Comparison of ENCODE assay signal across 14 mouse cellular contexts in the genomic region with DNA sequence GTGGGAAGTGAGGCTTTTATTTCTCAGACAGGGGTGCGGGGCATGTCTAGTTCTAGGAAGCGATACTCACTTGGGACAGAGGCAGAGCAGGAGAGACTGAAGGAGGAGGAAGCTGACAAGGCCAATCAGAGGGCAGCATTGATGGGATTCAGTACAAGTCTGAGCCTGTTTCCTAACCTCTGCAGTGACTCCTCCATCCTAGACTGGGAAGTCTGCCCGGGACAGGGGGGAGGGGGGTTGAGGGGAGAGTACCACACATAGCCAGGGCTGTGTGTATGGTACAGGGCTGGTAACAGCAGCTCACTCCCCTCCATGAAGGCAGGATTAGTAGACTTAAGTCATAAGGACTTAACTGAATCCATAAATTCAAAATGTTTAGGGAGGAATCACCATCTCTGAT. TPM values are rescaled to one million over a fixed set of nuclear protein-coding genes. Genes with fewer than 3 reads are reported as not detected.
DNase-seq lines count a peak whose midpoint lies in the region; ATAC-seq and TF ChIP-seq lines count a peak whose summit lies in the region.
"Had no signal": no experiment of that assay in that cellular context is flagged by ENCODE, and none has a peak within 500 bp of the region (broad histone marks: within the 10 kb centered on the region; RNA-seq: fewer than 3 reads in every experiment).

No protein-coding gene starts in this region.

- H3K27me3 ChIP-seq in heart, postnatal 0 days (ENCODE audit: control insufficient read depth, insufficient read depth, low read length) = no peaks in the 10 kb centered on the region
- no peaks in the 10 kb centered on the region for H3K27me3 ChIP-seq in liver, postnatal 0 days (ENCODE audit: insufficient read depth, low read length)
- H3K27me3 ChIP-seq in liver, embryonic 12.5 days (replicated peaks) = peaks cover 22% of the 10 kb centered on the region; the same call in 1 of the 2 replicates
- no peaks in the 10 kb centered on the region for H3K27me3 ChIP-seq in embryonic facial prominence, embryonic 12.5 days
- no peaks in the 10 kb centered on the region for H3K27me3 ChIP-seq in stomach, embryonic 14.5 days (ENCODE audit: control insufficient read depth, insufficient read depth, low read length)
- no peaks in the 10 kb centered on the region for H3K27me3 ChIP-seq in neural tube, embryonic 15.5 days (replicated peaks)

- no peak for TF ChIP-seq CTCF in heart, postnatal 0 days (IDR thresholded peaks at IDR 0.05; ENCODE audit: low read depth)
- TF ChIP-seq CTCF in liver, postnatal 0 days (IDR thresholded peaks at IDR 0.05; ENCODE audit: low read depth) = no peak

- TF ChIP-seq EP300 in heart, postnatal 0 days (IDR thresholded peaks at IDR 0.05; ENCODE audit: low read depth) = no peak
- no peak for TF ChIP-seq EP300 in liver, postnatal 0 days (IDR thresholded peaks at IDR 0.05; ENCODE audit: low read depth)

- no peaks in the 10 kb centered on the region for H3K9me3 ChIP-seq in heart, postnatal 0 days (replicated peaks; ENCODE audit: control insufficient read depth, low read length)
- H3K9me3 ChIP-seq in liver, postnatal 0 days (ENCODE audit: low read length) = no peaks in the 10 kb centered on the region
- no peaks in the 10 kb centered on the region for H3K9me3 ChIP-seq in liver, embryonic 12.5 days (replicated peaks)
- H3K9me3 ChIP-seq in embryonic facial prominence, embryonic 12.5 days = no peaks in the 10 kb centered on the region
- no peaks in the 10 kb centered on the region for H3K9me3 ChIP-seq in stomach, embryonic 14.5 days (ENCODE audit: control insufficient read depth, low read depth, low read length)
- no peaks in the 10 kb centered on the region for H3K9me3 ChIP-seq in neural tube, embryonic 15.5 days (replicated peaks)

- WGBS in heart, postnatal 0 days = 50% methylated on average over 3 of the region's 3 CpGs
- 74% methylated on average over 3 of the region's 3 CpGs for WGBS in liver, postnatal 0 days (ENCODE audit: insufficient replicate concordance)
- WGBS in liver, embryonic 12.5 days (ENCODE audit: insufficient replicate concordance) = 51% methylated on average over 3 of the region's 3 CpGs
- WGBS in embryonic facial prominence, embryonic 12.5 days = 43% methylated on average over 3 of the region's 3 CpGs
- WGBS in stomach, embryonic 14.5 days = 57% methylated on average over 3 of the region's 3 CpGs
- 77% methylated on average over 3 of the region's 3 CpGs for WGBS in neural tube, embryonic 15.5 days

- H3K9ac ChIP-seq in heart, postnatal 0 days (replicated peaks; ENCODE audit: low read depth, low read length) = no peak overlapping the region
- H3K9ac ChIP-seq in liver, postnatal 0 days (replicated peaks) = no peak overlapping the region
- H3K9ac ChIP-seq in liver, embryonic 12.5 days = no peak overlapping the region
- H3K9ac ChIP-seq in embryonic facial prominence, embryonic 12.5 days = no peak overlapping the region
- no peak overlapping the region for H3K9ac ChIP-seq in stomach, embryonic 14.5 days (replicated peaks; ENCODE audit: low read depth, low read length)
- no peak overlapping the region for H3K9ac ChIP-seq in neural tube, embryonic 15.5 days (replicated peaks)

- peak; percentile 58 for DNase-seq in heart, postnatal 0 days (ENCODE audit: low spot score)
- no peak for DNase-seq in heart, adult 11 months
- DNase-seq in liver, postnatal 0 days = peak; percentile 44
- DNase-seq in yolk sac, embryonic 10.5 days (ENCODE audit: low spot score) = no peak
- DNase-seq: adrenal gland, adult 8-10 months; cerebellum, postnatal 36 days; layer of hippocampus, postnatal 36 days; midbrain, embryonic 14.5 days had no signal

- H3K27ac ChIP-seq in heart, postnatal 0 days (ENCODE audit: low read depth) = no peak overlapping the region
- H3K27ac ChIP-seq in liver, postnatal 0 days (ENCODE audit: low read depth) = no peak overlapping the region
- H3K27ac ChIP-seq in liver, embryonic 12.5 days = no peak overlapping the region
- no peak overlapping the region for H3K27ac ChIP-seq in embryonic facial prominence, embryonic 12.5 days
- H3K27ac ChIP-seq in stomach, embryonic 14.5 days (ENCODE audit: low read length) = no peak overlapping the region
- no peak overlapping the region for H3K27ac ChIP-seq in neural tube, embryonic 15.5 days (replicated peaks)

- no peaks in the 10 kb centered on the region for H3K36me3 ChIP-seq in heart, postnatal 0 days (replicated peaks; ENCODE audit: control insufficient read depth, insufficient read depth, low read length)
- no peaks in the 10 kb centered on the region for H3K36me3 ChIP-seq in liver, postnatal 0 days (replicated peaks; ENCODE audit: insufficient read depth, low read length)
- no peaks in the 10 kb centered on the region for H3K36me3 ChIP-seq in liver, embryonic 12.5 days
- H3K36me3 ChIP-seq in embryonic facial prominence, embryonic 12.5 days = no peaks in the 10 kb centered on the region
- H3K36me3 ChIP-seq in stomach, embryonic 14.5 days (ENCODE audit: control insufficient read depth, insufficient read depth, low read length) = no peaks in the 10 kb centered on the region
- no peaks in the 10 kb centered on the region for H3K36me3 ChIP-seq in neural tube, embryonic 15.5 days

- no peak overlapping the region for H3K4me2 ChIP-seq in heart, postnatal 0 days (ENCODE audit: low read depth, low read length)
- H3K4me2 ChIP-seq in liver, postnatal 0 days (ENCODE audit: low read depth, low read length) = no peak overlapping the region
- no peak overlapping the region for H3K4me2 ChIP-seq in liver, embryonic 12.5 days
- no peak overlapping the region for H3K4me2 ChIP-seq in embryonic facial prominence, embryonic 12.5 days (replicated peaks)
- no peak overlapping the region for H3K4me2 ChIP-seq in stomach, embryonic 14.5 days (replicated peaks; ENCODE audit: low read depth, low read length)
- no peak overlapping the region for H3K4me2 ChIP-seq in neural tube, embryonic 15.5 days

- peaks cover 9% of the 10 kb centered on the region; the same call in 1 of the 2 replicates for H3K4me1 ChIP-seq in heart, postnatal 0 days (ENCODE audit: control insufficient read depth, insufficient read depth)
- H3K4me1 ChIP-seq in liver, postnatal 0 days (ENCODE audit: insufficient read depth) = no peaks in the 10 kb centered on the region
- H3K4me1 ChIP-seq in liver, embryonic 12.5 days = no peaks in the 10 kb centered on the region
- peaks cover 7% of the 10 kb centered on the region; the same call in 1 of the 2 replicates for H3K4me1 ChIP-seq in embryonic facial prominence, embryonic 12.5 days
- no peaks in the 10 kb centered on the region for H3K4me1 ChIP-seq in stomach, embryonic 14.5 days (ENCODE audit: control insufficient read depth, insufficient read depth, low read length)
- no peaks in the 10 kb centered on the region for H3K4me1 ChIP-seq in neural tube, embryonic 15.5 days

- H3K4me3 ChIP-seq in heart, postnatal 0 days (ENCODE audit: low read depth, low read length) = no peak overlapping the region
- no peak overlapping the region for H3K4me3 ChIP-seq in liver, postnatal 0 days (ENCODE audit: low read depth, low read length)
- H3K4me3 ChIP-seq in liver, embryonic 12.5 days = no peak overlapping the region
- no peak overlapping the region for H3K4me3 ChIP-seq in embryonic facial prominence, embryonic 12.5 days
- no peak overlapping the region for H3K4me3 ChIP-seq in stomach, embryonic 14.5 days (ENCODE audit: low read depth, low read length)
- H3K4me3 ChIP-seq in neural tube, embryonic 15.5 days (replicated peaks) = no peak overlapping the region

- peak; percentile 92 for ATAC-seq in heart, postnatal 0 days (ENCODE audit: insufficient read depth, low read depth)
- ATAC-seq in liver, postnatal 0 days = peak; percentile 77
- ATAC-seq in liver, embryonic 12.5 days = no peak
- ATAC-seq in embryonic facial prominence, embryonic 12.5 days (ENCODE audit: insufficient number of reproducible peaks, insufficient read depth, low FRiP score, low TSS enrichment) = peak; percentile 61; the same call in 1 of the 2 replicates
- ATAC-seq in stomach, embryonic 14.5 days (ENCODE audit: insufficient number of reproducible peaks, insufficient read depth, low FRiP score, low read depth) = peak; percentile 75
- no peak for ATAC-seq in neural tube, embryonic 15.5 days (ENCODE audit: low FRiP score)

RNA-seq across cellular contexts. Expression of gene Myom3, which starts 20.7 kb away (rescaled TPM):
- 0.12 and 0.27 TPM in 2 replicates for total RNA-seq in heart, postnatal 0 days (2014; rRNA removed; ENCODE audit: low replicate concordance)
- polyA plus RNA-seq in heart, postnatal 0 days (2015; fragmentation: Nextera tagmentation; extraction: Ambion mirVana) = 0.80 and 0.82 TPM in 2 replicates
- 0.02 and 0.11 TPM in 2 replicates for polyA plus RNA-seq in liver, postnatal 0 days (2015; fragmentation: Nextera tagmentation; extraction: Ambion mirVana)
- polyA plus RNA-seq in liver, embryonic 12.5 days (2016; fragmentation: Nextera tagmentation; extraction: Ambion mirVana) = 0.11 and 0.18 TPM in 2 replicates
- polyA plus RNA-seq in embryonic facial prominence, embryonic 12.5 days (2016; fragmentation: Nextera tagmentation; extraction: Ambion mirVana) = 1.1 and 1.3 TPM in 2 replicates
- 0.09 and 0.31 TPM in 2 replicates for polyA plus RNA-seq in stomach, embryonic 14.5 days (2014; fragmentation: Nextera tagmentation; extraction: Ambion mirVana)
- 1.0 and 1.1 TPM in 2 replicates for polyA plus RNA-seq in neural tube, embryonic 15.5 days (2015; fragmentation: Nextera tagmentation; extraction: Ambion mirVana)
- total RNA-seq: hematopoietic stem cell, adult 5-6 weeks had no signal

RNA-seq across cellular contexts. Expression of gene Il22ra1, which starts 52.3 kb away (rescaled TPM):
- not detected in 2 replicates for total RNA-seq in heart, postnatal 0 days (2014; rRNA removed; ENCODE audit: low replicate concordance)
- not detected in 2 replicates for polyA plus RNA-seq in heart, postnatal 0 days (2015; fragmentation: Nextera tagmentation; extraction: Ambion mirVana)
- polyA plus RNA-seq in liver, postnatal 0 days (2015; fragmentation: Nextera tagmentation; extraction: Ambion mirVana) = 0.25 and 0.39 TPM in 2 replicates
- 0.19 and 0.37 TPM in 2 replicates for polyA plus RNA-seq in liver, embryonic 12.5 days (2016; fragmentation: Nextera tagmentation; extraction: Ambion mirVana)
- polyA plus RNA-seq in embryonic facial prominence, embryonic 12.5 days (2016; fragmentation: Nextera tagmentation; extraction: Ambion mirVana) = not detected in 2 replicates
- 0.33 and 0.60 TPM in 2 replicates for polyA plus RNA-seq in stomach, embryonic 14.5 days (2014; fragmentation: Nextera tagmentation; extraction: Ambion mirVana)
- 0.51 TPM in 1 of 2 replicates, not detected in the other for polyA plus RNA-seq in neural tube, embryonic 15.5 days (2015; fragmentation: Nextera tagmentation; extraction: Ambion mirVana)
- total RNA-seq: hematopoietic stem cell, adult 5-6 weeks; layer of hippocampus, postnatal 36 days had no signal
- polyA plus RNA-seq: midbrain, embryonic 14.5 days; neural tube, embryonic 11.5 days had no signal

Comparison
In these comparisons a context has a peak if more than half of its experiments do, and no peak if none do; other contexts are left out.
1. ATAC-seq: peak in heart, postnatal 0 days (single experiment), liver, postnatal 0 days (single experiment), embryonic facial prominence, embryonic 12.5 days (single experiment) and stomach, embryonic 14.5 days (single experiment); none in liver, embryonic 12.5 days (single experiment) and neural tube, embryonic 15.5 days (single experiment).
2. DNase-seq: peak in heart, postnatal 0 days (single experiment) and liver, postnatal 0 days (single experiment); none in heart, adult 11 months (single experiment) and yolk sac, embryonic 10.5 days (single experiment).